Mouse (Mus musculus) kidney, adult 2 months (tissue): ENCODE measurements at regions not wholly inside any gene's neighbourhood (a gene's known extent, or its start where the extent isn't known, plus 50 kb on each side); places are given as distances from the start of the nearest gene placed in this dataset.

Source experiments
- CTCF ChIP-seq: fragments of 200-500 bp; conservative IDR thresholded peaks from 2 replicates; pipeline ENCODE4 v1.5.1; 2011; ENCODE audit warnings: low read depth, mild to moderate bottlenecking, control low read depth, low read length, moderate library complexity, mixed read lengths; ENCODE audit not compliant: insufficient read depth, insufficient read length
- POLR2A ChIP-seq: fragments of 200-500 bp; IDR thresholded peaks from one replicate; pipeline ENCODE4 v1.6.1; 2011; ENCODE audit warnings: low read depth, low read length, control low read depth

DNA sequence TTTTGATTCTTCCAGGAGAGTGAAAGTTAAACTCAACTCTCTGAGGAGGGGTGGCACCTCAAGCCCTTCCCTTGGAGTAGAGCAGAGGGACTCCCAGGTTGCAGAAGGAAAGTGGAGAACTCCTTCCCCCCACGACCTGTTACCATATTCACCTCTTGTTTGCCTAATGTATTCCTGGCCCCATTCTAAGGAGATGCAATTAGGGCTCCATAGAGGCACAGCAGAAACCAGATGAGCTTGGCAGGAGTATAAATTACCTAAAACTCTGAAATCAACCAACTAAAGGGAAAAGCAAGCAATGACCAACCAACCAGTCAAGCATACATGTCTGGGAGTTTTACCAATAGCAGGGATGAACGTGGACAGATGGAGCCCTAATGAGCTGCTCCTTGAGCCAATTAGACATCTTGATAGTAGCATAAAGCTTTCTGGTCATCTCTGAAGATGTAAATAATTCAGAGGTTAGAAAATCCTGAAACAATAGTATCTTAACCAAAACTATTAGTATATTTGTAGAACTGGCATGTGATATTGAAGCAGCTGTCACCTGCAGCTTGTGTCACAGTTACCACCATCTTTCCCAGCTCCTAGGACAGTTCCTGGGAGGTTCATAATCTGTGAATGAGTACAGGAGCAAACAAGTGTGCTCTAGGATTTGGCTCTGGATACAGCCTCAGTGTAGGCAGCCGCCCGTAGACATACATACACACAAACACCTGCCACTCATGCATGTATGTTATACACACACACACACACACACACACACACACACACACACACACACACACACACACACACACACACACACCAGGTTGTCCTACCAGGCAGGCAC is 145.7 kb upstream of the 4930535I16Rik start:
- no peak for TF ChIP-seq CTCF
- no peak for TF ChIP-seq POLR2A
